Mouse (Mus musculus) CD4-positive, CD25-positive, alpha-beta regulatory T cell, adult 4 months (primary cell): ENCODE data around the gene Anxa4. TPM values are rescaled to one million over a fixed set of nuclear protein-coding genes. Genes with fewer than 3 reads are reported as not detected.

ENCODE experiments used
- ATAC-seq: one replicate; pipeline ENCODE4 v1.8.0; 2017
- polyA plus RNA-seq, 2 experiments: library from polyadenylated mRNA; unstranded; fragments of 100-300 nt; shearing (Covaris generic); gene quantifications; one replicate each; pipeline ENCODE4 v1.2.1; 2017

The Anxa4 gene
- polyA plus RNA-seq, 2 experiments from 2014 or later, result 22.6 to 24.4 TPM

- no peak for ATAC-seq
Measured at GRCm38 (mm10) chr6:86800467-86800866, 7.1 kb upstream of the Anxa4 start.

- ATAC-seq, result no peak
Measured at GRCm38 (mm10) chr6:86797455-86797854, 4.1 kb upstream of the Anxa4 start.

- ATAC-seq, result no peak
Measured at GRCm38 (mm10) chr6:86793957-86794356, 573 bp upstream of the Anxa4 start.

- ATAC-seq, result no peak
Measured at GRCm38 (mm10) chr6:86790351-86790943, 2.9 kb downstream of the Anxa4 start.

- no peak for ATAC-seq
Measured at GRCm38 (mm10) chr6:86788242-86788641, 5.1 kb downstream of the Anxa4 start.

GRCm38 (mm10) chr6:86786545-86786944, 6.8 kb downstream of the Anxa4 start:
- no peak for ATAC-seq

- ATAC-seq, result peak; percentile 54
Measured at GRCm38 (mm10) chr6:86784739-86785138, 8.6 kb downstream of the Anxa4 start.

- no peak for ATAC-seq
Measured at GRCm38 (mm10) chr6:86782342-86782741, 11.0 kb downstream of the Anxa4 start.

GRCm38 (mm10) chr6:86781361-86781957, 11.9 kb downstream of the Anxa4 start:
- ATAC-seq, result no peak

GRCm38 (mm10) chr6:86778910-86779594, 14.3 kb downstream of the Anxa4 start:
- ATAC-seq, result no peak

- no peak for ATAC-seq
Measured at GRCm38 (mm10) chr6:86777181-86777580, 16.2 kb downstream of the Anxa4 start.

GRCm38 (mm10) chr6:86776706-86777071, 16.7 kb downstream of the Anxa4 start:
- ATAC-seq, result no peak

- ATAC-seq, result no peak
Measured at GRCm38 (mm10) chr6:86776001-86776705, 17.2 kb downstream of the Anxa4 start.

- no peak for ATAC-seq
Measured at GRCm38 (mm10) chr6:86774937-86775336, 18.4 kb downstream of the Anxa4 start.

GRCm38 (mm10) chr6:86773830-86774229, 19.6 kb downstream of the Anxa4 start:
- ATAC-seq, result no peak

GRCm38 (mm10) chr6:86772631-86773030, 20.8 kb downstream of the Anxa4 start:
- no peak for ATAC-seq

GRCm38 (mm10) chr6:86768938-86769337, 24.4 kb downstream of the Anxa4 start:
- no peak for ATAC-seq

- no peak for ATAC-seq
Measured at GRCm38 (mm10) chr6:86768186-86768776, 25.1 kb downstream of the Anxa4 start.

- ATAC-seq, result no peak
Measured at GRCm38 (mm10) chr6:86767465-86767864, 25.9 kb downstream of the Anxa4 start.

- no peak for ATAC-seq
Measured at GRCm38 (mm10) chr6:86765637-86766059, 27.7 kb downstream of the Anxa4 start.

- no peak for ATAC-seq
Measured at GRCm38 (mm10) chr6:86754105-86754863, 39.1 kb downstream of the Anxa4 start.

- no peak for ATAC-seq
Measured at GRCm38 (mm10) chr6:86752843-86753485, 40.4 kb downstream of the Anxa4 start.
